Mouse (Mus musculus) stomach, embryonic 14.5 days (tissue): ENCODE measurements at regions not wholly inside any gene's neighbourhood (a gene's known extent, or its start where the extent isn't known, plus 50 kb on each side); places are given as distances from the start of the nearest gene placed in this dataset.

Experiments
- ATAC-seq: fragments of 200-750 bp; cut with Nextera tagmentation; 2 replicates; pipeline ENCODE4 v1.8.0; 2017; ENCODE audit warnings: low read depth, moderate TSS enrichment; ENCODE audit not compliant: insufficient number of reproducible peaks, insufficient read depth, low FRiP score
- H3K27ac ChIP-seq: fragments of 300-500 bp; sonication (generic); 2 replicates; pipeline ENCODE4 v1.5.1; 2014; ENCODE audit warnings: mild to moderate bottlenecking, low read length, moderate library complexity, mixed read lengths
- H3K27me3 ChIP-seq: fragments of 300-500 bp; sonication (generic); 2 replicates; pipeline ENCODE4 v1.6.1; 2014; ENCODE audit warnings: low read length, control low read depth, mixed read lengths; ENCODE audit not compliant: control insufficient read depth, insufficient read depth
- H3K36me3 ChIP-seq: fragments of 300-500 bp; sonication (generic); 2 replicates; pipeline ENCODE4 v1.6.1; 2014; ENCODE audit warnings: mild to moderate bottlenecking, control low read depth, low read length, moderate library complexity, mixed read lengths; ENCODE audit not compliant: control insufficient read depth, insufficient read depth
- H3K4me1 ChIP-seq: fragments of 300-500 bp; sonication (generic); 2 replicates; pipeline ENCODE4 v1.6.1; 2014; ENCODE audit warnings: low read length, control low read depth, mixed read lengths; ENCODE audit not compliant: control insufficient read depth, insufficient read depth
- H3K4me2 ChIP-seq: fragments of 300-500 bp; sonication (generic); replicated peaks from 2 replicates; pipeline ENCODE4 v1.6.1; 2014; ENCODE audit warnings: low read depth, low read length, control low read depth
- H3K4me3 ChIP-seq: fragments of 300-500 bp; sonication (generic); 2 replicates; pipeline ENCODE4 v1.5.1; 2014; ENCODE audit warnings: low read depth, low read length, control low read depth
- H3K9ac ChIP-seq: fragments of 300-500 bp; sonication (generic); replicated peaks from 2 replicates; pipeline ENCODE4 v1.6.1; 2014; ENCODE audit warnings: low read depth, mild to moderate bottlenecking, control low read depth, low read length, moderate library complexity, mixed read lengths
- H3K9me3 ChIP-seq: fragments of 300-500 bp; sonication (generic); 2 replicates; pipeline ENCODE4 v1.6.1; 2016; ENCODE audit warnings: low read depth, low read length, control low read depth; ENCODE audit not compliant: control insufficient read depth
- WGBS: fragments of 180-500 bp; shearing (Covaris S2); extraction: QIAGEN DNeasy Blood & Tissue Kit; methylation state at CpG from one replicate; pipeline ENCODE4 v1.1.7; 2014; 5-methylcytosine and 5-hydroxymethylcytosine counted together

DNA sequence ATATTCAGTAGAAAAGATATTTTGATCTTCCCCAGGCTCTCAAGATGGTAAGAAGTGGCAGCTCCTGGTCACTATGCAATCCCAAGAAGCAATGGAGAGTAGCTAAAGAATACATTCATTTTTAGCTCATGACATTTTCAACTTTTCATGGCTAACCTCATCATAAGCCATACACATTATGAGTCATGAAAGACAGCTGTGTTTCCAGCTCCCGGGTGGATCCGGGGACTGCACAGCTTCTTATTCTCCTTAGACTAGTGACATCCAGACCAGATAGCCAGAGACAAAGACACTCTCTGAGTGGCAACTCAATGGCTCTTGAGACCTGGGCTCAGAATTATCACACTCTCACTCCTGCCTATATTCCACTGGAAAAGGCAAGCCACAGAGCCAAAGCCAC, 230.6 kb downstream of the H2al1j start:
- ATAC-seq: no peak
- Histone ChIP-seq H3K4me1 (no peaks in the 10 kb centered on the region), H3K9ac (no peak overlapping the region), H3K36me3 (no peaks in the 10 kb centered on the region), H3K9me3 (no peaks in the 10 kb centered on the region), H3K27me3 (no peaks in the 10 kb centered on the region), H3K4me2 (no peak overlapping the region), H3K27ac (no peak overlapping the region), H3K4me3 (no peak overlapping the region)
- WGBS: 79% methylated on average over 2 of the region's 2 CpGs

GRCm38 (mm10) chrX:11560550-11561276, 233.1 kb downstream of the H2al1j start:
- ATAC-seq: no peak
- Histone ChIP-seq H3K4me1 (no peaks in the 10 kb centered on the region), H3K4me2 (no peak overlapping the region), H3K36me3 (no peaks in the 10 kb centered on the region), H3K9ac (no peak overlapping the region), H3K27me3 (no peaks in the 10 kb centered on the region), H3K27ac (no peak overlapping the region), H3K4me3 (no peak overlapping the region), H3K9me3 (no peaks in the 10 kb centered on the region)
- 50% methylated on average over 16 of the region's 17 CpGs for WGBS

DNA sequence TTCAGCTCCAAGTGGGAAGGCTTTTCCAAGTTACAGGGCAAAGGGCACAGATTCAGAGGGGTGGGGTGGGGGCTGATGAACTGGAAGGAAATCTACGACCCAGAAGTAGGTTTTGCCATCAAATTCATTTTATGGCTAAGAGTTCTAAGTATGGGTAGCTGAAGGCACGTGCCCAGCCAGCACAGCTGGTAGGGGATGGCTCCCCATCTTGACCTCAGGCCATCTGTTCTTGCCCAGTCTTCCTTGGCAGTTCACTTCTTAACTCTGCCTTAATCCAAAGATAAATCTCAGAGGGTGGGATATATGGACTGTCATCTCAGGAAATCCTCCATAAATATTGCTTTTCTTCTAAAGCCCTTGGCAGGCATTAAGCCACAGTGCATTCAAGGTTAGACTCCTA, 238.3 kb downstream of the H2al1j start:
- WGBS: 53% methylated on average over 2 of the region's 2 CpGs
- no peak for ATAC-seq
- H3K4me3 ChIP-seq: no peak overlapping the region
- H3K4me2 ChIP-seq: no peak overlapping the region
- no peaks in the 10 kb centered on the region for H3K27me3 ChIP-seq
- H3K27ac ChIP-seq: no peak overlapping the region
- H3K36me3 ChIP-seq: no peaks in the 10 kb centered on the region
- no peaks in the 10 kb centered on the region for H3K9me3 ChIP-seq
- no peak overlapping the region for H3K9ac ChIP-seq
- H3K4me1 ChIP-seq: no peaks in the 10 kb centered on the region

DNA sequence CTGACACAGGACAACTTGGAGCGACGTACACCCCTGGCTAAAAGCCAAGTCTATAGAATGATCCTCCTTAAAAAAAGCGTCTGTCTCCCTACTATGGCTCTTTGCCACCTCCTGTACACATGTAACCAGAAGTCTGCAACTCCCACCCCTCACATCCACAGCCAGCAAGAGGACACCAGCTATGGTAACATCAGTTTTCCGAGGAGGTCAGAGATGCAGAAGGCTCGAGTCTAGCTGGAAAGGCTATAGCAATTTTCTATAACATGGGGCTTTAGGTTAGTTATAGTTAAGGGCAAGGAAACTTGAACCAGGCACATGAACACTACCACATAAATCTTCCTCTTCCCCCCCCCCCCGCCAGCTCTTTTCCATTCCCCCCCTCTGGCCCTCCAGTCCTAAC, 240.2 kb downstream of the H2al1j start:
- Histone ChIP-seq H3K4me1 (no peaks in the 10 kb centered on the region), H3K9ac (no peak overlapping the region), H3K4me3 (no peak overlapping the region), H3K4me2 (no peak overlapping the region), H3K9me3 (no peaks in the 10 kb centered on the region), H3K27me3 (no peaks in the 10 kb centered on the region), H3K36me3 (no peaks in the 10 kb centered on the region), H3K27ac (no peak overlapping the region)
- no peak for ATAC-seq
- 63% methylated on average over 6 of the region's 6 CpGs for WGBS

GRCm38 (mm10) chrX:11568262-11568661, 240.6 kb downstream of the H2al1j start:
- Histone ChIP-seq H3K9ac (no peak overlapping the region), H3K27ac (no peak overlapping the region), H3K4me3 (no peak overlapping the region), H3K27me3 (no peaks in the 10 kb centered on the region), H3K36me3 (no peaks in the 10 kb centered on the region), H3K4me1 (no peaks in the 10 kb centered on the region), H3K4me2 (no peak overlapping the region), H3K9me3 (no peaks in the 10 kb centered on the region)
- 74% methylated on average over 5 of the region's 5 CpGs for WGBS
- ATAC-seq: no peak

- Histone ChIP-seq H3K4me1 (no peaks in the 10 kb centered on the region), H3K9me3 (no peaks in the 10 kb centered on the region), H3K9ac (no peak overlapping the region), H3K27me3 (no peaks in the 10 kb centered on the region), H3K36me3 (no peaks in the 10 kb centered on the region), H3K4me2 (no peak overlapping the region), H3K4me3 (no peak overlapping the region), H3K27ac (no peak overlapping the region)
- 72% methylated on average over 3 of the region's 3 CpGs for WGBS
- ATAC-seq: no peak
Measured at GRCm38 (mm10) chrX:11574354-11574753, 246.7 kb downstream of the H2al1j start.

GRCm38 (mm10) chrX:11575571-11575970, 247.9 kb downstream of the H2al1j start:
- H3K9me3 ChIP-seq: no peaks in the 10 kb centered on the region
- no peak overlapping the region for H3K4me3 ChIP-seq
- H3K9ac ChIP-seq: no peak overlapping the region
- no peak for ATAC-seq
- no peak overlapping the region for H3K27ac ChIP-seq
- no peaks in the 10 kb centered on the region for H3K27me3 ChIP-seq
- H3K4me1 ChIP-seq: no peaks in the 10 kb centered on the region
- WGBS: 86% methylated on average over 6 of the region's 6 CpGs
- H3K4me2 ChIP-seq: no peak overlapping the region
- no peaks in the 10 kb centered on the region for H3K36me3 ChIP-seq

DNA sequence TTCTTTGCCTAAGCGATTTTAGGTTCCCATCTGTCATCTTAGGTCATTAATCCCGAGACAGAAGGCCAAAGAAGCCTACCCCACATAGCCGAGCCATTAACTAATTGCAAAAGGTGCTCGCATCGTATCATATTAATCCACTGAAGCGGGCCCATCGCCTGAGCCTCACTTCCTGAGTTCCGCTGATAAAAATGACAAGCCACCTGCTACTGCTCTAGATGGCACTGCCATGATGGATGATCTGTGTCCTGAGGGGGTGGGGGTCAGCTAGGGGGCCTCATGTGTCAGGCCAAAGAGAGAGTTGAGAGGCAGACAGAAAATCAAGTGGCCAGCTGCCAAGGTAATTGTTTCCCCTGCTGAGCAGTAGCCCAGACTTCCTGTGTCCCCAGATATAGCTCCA, 248.7 kb downstream of the H2al1j start:
- Histone ChIP-seq H3K36me3 (no peaks in the 10 kb centered on the region), H3K9ac (no peak overlapping the region), H3K27me3 (no peaks in the 10 kb centered on the region), H3K4me2 (no peak overlapping the region), H3K27ac (no peak overlapping the region), H3K4me3 (no peak overlapping the region), H3K9me3 (no peaks in the 10 kb centered on the region), H3K4me1 (no peaks in the 10 kb centered on the region)
- WGBS: 53% methylated on average over 8 of the region's 8 CpGs
- ATAC-seq: no peak

GRCm38 (mm10) chrX:11577294-11577693, 249.7 kb downstream of the H2al1j start:
- Histone ChIP-seq H3K9me3 (no peaks in the 10 kb centered on the region), H3K4me1 (no peaks in the 10 kb centered on the region), H3K27ac (no peak overlapping the region), H3K9ac (no peak overlapping the region), H3K36me3 (no peaks in the 10 kb centered on the region), H3K27me3 (no peaks in the 10 kb centered on the region), H3K4me3 (no peak overlapping the region), H3K4me2 (no peak overlapping the region)
- ATAC-seq: no peak
- WGBS: 79% methylated on average over 3 of the region's 3 CpGs
